Mouse (Mus musculus) lung, embryonic 16.5 days (tissue): ENCODE measurements at regions not wholly inside any gene's neighbourhood (a gene's known extent, or its start where the extent isn't known, plus 50 kb on each side); places are given as distances from the start of the nearest gene placed in this dataset.

Experiments
- ATAC-seq: fragments of 200-750 bp; cut with Nextera tagmentation; 2 replicates; pipeline ENCODE4 v1.8.0; 2017; ENCODE audit warnings: low read depth, mild to moderate bottlenecking, moderate library complexity
- H3K27ac ChIP-seq: fragments of 300-500 bp; sonication (generic); 2 replicates; pipeline ENCODE4 v1.5.1; 2014; ENCODE audit warnings: mild to moderate bottlenecking, control low read depth, low read length
- H3K27me3 ChIP-seq: fragments of 300-500 bp; sonication (generic); 2 replicates; pipeline ENCODE4 v1.6.1; 2014; ENCODE audit warnings: low read depth, low read length, mixed read lengths; ENCODE audit not compliant: control insufficient read depth, insufficient read depth
- H3K36me3 ChIP-seq: fragments of 300-500 bp; sonication (generic); 2 replicates; pipeline ENCODE4 v1.6.1; 2014; ENCODE audit warnings: low read length; ENCODE audit not compliant: control insufficient read depth, insufficient read depth
- H3K4me1 ChIP-seq: fragments of 300-500 bp; sonication (generic); replicated peaks from 2 replicates; pipeline ENCODE4 v1.6.1; 2014; ENCODE audit warnings: low read length, mixed read lengths; ENCODE audit not compliant: control insufficient read depth, insufficient read depth
- H3K4me2 ChIP-seq: fragments of 300-500 bp; sonication (generic); 2 replicates; pipeline ENCODE4 v1.6.1; 2014; ENCODE audit warnings: low read depth, low read length, control low read depth
- H3K4me3 ChIP-seq: fragments of 300-500 bp; sonication (generic); 2 replicates; pipeline ENCODE4 v1.5.1; 2014; ENCODE audit warnings: mild to moderate bottlenecking, low read length, control low read depth
- H3K9ac ChIP-seq: fragments of 300-500 bp; sonication (generic); 2 replicates; pipeline ENCODE4 v1.6.1; 2014; ENCODE audit warnings: low read length, control low read depth
- H3K9me3 ChIP-seq: fragments of 300-500 bp; sonication (generic); 2 replicates; pipeline ENCODE4 v1.6.1; 2016; ENCODE audit warnings: low read length; ENCODE audit not compliant: control insufficient read depth
- WGBS: fragments of 180-500 bp; shearing (Covaris S2); extraction: QIAGEN DNeasy Blood & Tissue Kit; methylation state at CpG from one replicate; pipeline ENCODE4 v1.1.7; 2014; 5-methylcytosine and 5-hydroxymethylcytosine counted together

- Histone ChIP-seq H3K27me3 (no peaks in the 10 kb centered on the region), H3K9ac (no peak overlapping the region), H3K4me2 (no peak overlapping the region), H3K4me3 (no peak overlapping the region), H3K36me3 (no peaks in the 10 kb centered on the region), H3K4me1 (no peaks in the 10 kb centered on the region), H3K9me3 (no peaks in the 10 kb centered on the region), H3K27ac (no peak overlapping the region)
- ATAC-seq = no peak
- WGBS = 20% methylated on average over 6 of the region's 6 CpGs
These were observed 238.3 kb upstream of the Tenm2 start for GRCm38 (mm10) chr11:37474068-37474467.

GRCm38 (mm10) chr11:37463658-37464420, 228.1 kb upstream of the Tenm2 start:
- no peak for ATAC-seq
- H3K27ac ChIP-seq = no peak overlapping the region
- no peaks in the 10 kb centered on the region for H3K27me3 ChIP-seq
- no peaks in the 10 kb centered on the region for H3K4me1 ChIP-seq
- H3K9me3 ChIP-seq = no peaks in the 10 kb centered on the region
- H3K36me3 ChIP-seq = no peaks in the 10 kb centered on the region
- no peak overlapping the region for H3K9ac ChIP-seq
- no peak overlapping the region for H3K4me2 ChIP-seq
- 76% methylated on average over 9 of the region's 9 CpGs for WGBS
- no peak overlapping the region for H3K4me3 ChIP-seq

DNA sequence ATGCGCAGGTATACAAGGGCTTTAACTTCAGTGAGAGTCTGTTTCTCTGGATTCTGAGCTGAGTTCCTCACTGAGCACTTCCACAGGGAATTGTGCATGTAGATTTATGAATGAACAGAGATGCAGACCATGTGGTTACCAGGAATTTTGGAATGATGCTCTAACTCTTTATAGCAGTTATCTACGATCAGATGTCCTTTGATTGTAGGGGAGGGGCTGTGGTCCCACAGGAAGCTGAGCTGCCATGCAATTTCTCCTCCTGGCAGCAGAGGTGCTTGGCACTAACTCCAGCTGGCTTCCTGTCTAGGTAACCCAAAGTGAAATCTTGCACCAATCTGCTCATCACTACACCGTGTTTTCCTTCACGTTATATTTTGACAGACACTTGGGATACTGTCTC, 226.6 kb upstream of the Tenm2 start:
- no peaks in the 10 kb centered on the region for H3K4me1 ChIP-seq
- no peaks in the 10 kb centered on the region for H3K36me3 ChIP-seq
- no peak overlapping the region for H3K27ac ChIP-seq
- ATAC-seq = no peak
- no peak overlapping the region for H3K4me3 ChIP-seq
- H3K9ac ChIP-seq = no peak overlapping the region
- no peaks in the 10 kb centered on the region for H3K27me3 ChIP-seq
- 66% methylated on average over 4 of the region's 4 CpGs for WGBS
- H3K9me3 ChIP-seq = no peaks in the 10 kb centered on the region
- no peak overlapping the region for H3K4me2 ChIP-seq

DNA sequence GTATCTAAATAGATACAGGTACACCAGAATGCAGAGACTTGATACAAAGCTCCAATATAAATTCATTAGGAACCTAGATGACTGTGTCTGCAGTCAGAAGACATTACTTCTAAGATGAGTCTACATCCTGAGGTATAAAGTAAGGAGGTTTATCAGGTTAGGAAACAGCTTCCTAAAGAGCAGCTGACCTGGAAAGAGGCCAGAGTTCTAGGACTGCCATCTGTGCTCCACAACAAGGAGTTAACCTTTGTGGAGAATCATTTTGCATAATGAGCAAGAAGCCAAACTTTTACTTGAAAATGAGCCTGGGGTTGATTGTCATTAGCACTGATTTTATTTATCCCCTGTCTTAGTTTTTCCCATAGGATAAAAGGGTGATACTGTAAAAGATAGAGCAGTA, 211.6 kb upstream of the Tenm2 start:
- no peak overlapping the region for H3K27ac ChIP-seq
- no peaks in the 10 kb centered on the region for H3K27me3 ChIP-seq
- no peaks in the 10 kb centered on the region for H3K4me1 ChIP-seq
- H3K4me3 ChIP-seq = no peak overlapping the region
- H3K9me3 ChIP-seq = no peaks in the 10 kb centered on the region
- ATAC-seq = no peak
- no peak overlapping the region for H3K9ac ChIP-seq
- H3K36me3 ChIP-seq = no peaks in the 10 kb centered on the region
- no peak overlapping the region for H3K4me2 ChIP-seq

GRCm38 (mm10) chr11:37446626-37447025, 210.9 kb upstream of the Tenm2 start:
- no peaks in the 10 kb centered on the region for H3K27me3 ChIP-seq
- H3K4me1 ChIP-seq = no peaks in the 10 kb centered on the region
- H3K36me3 ChIP-seq = no peaks in the 10 kb centered on the region
- ATAC-seq = no peak
- 93% methylated on average over 1 of the region's 1 CpGs for WGBS
- H3K9ac ChIP-seq = no peak overlapping the region
- no peaks in the 10 kb centered on the region for H3K9me3 ChIP-seq
- no peak overlapping the region for H3K4me2 ChIP-seq
- no peak overlapping the region for H3K27ac ChIP-seq
- no peak overlapping the region for H3K4me3 ChIP-seq

DNA sequence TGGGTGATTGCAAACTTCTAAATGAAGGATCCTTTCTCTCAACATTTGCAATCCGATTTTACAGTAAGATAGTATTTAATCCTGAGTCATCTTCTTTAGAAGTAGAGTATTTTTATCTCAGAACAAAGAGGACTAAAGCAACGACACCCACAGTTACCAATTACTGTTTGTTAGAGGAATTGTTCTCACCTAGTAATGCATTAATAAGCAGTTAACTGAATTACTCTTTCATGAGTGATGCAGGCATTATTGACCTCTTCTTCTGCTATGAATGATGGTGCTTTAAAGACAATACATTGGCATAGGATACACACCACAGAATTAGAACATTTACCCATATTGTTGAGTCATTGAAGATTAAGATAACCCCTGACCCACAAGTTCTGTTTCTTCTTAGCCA, 207.0 kb upstream of the Tenm2 start:
- 58% methylated on average over 2 of the region's 2 CpGs for WGBS
- H3K27ac ChIP-seq = no peak overlapping the region
- ATAC-seq = no peak
- H3K27me3 ChIP-seq = no peaks in the 10 kb centered on the region
- H3K4me1 ChIP-seq = no peaks in the 10 kb centered on the region
- H3K4me3 ChIP-seq = no peak overlapping the region
- H3K4me2 ChIP-seq = no peak overlapping the region
- H3K36me3 ChIP-seq = no peaks in the 10 kb centered on the region
- H3K9me3 ChIP-seq = no peaks in the 10 kb centered on the region
- no peak overlapping the region for H3K9ac ChIP-seq

- 77% methylated on average over 2 of the region's 2 CpGs for WGBS
- Histone ChIP-seq H3K4me2 (no peak overlapping the region), H3K4me1 (no peaks in the 10 kb centered on the region), H3K9me3 (no peaks in the 10 kb centered on the region), H3K4me3 (no peak overlapping the region), H3K27ac (no peak overlapping the region), H3K9ac (no peak overlapping the region), H3K27me3 (no peaks in the 10 kb centered on the region), H3K36me3 (no peaks in the 10 kb centered on the region)
- ATAC-seq = no peak
These were observed 198.8 kb upstream of the Tenm2 start for GRCm38 (mm10) chr11:37434600-37434999.

- WGBS = 52% methylated on average over 5 of the region's 5 CpGs
- Histone ChIP-seq H3K9ac (no peak overlapping the region), H3K4me3 (no peak overlapping the region), H3K27ac (no peak overlapping the region), H3K36me3 (no peaks in the 10 kb centered on the region), H3K9me3 (no peaks in the 10 kb centered on the region), H3K27me3 (no peaks in the 10 kb centered on the region), H3K4me1 (no peaks in the 10 kb centered on the region), H3K4me2 (no peak overlapping the region)
- no peak for ATAC-seq
These were observed 188.8 kb upstream of the Tenm2 start for GRCm38 (mm10) chr11:37424312-37425169.

GRCm38 (mm10) chr11:37412868-37413267, 177.1 kb upstream of the Tenm2 start:
- WGBS = 29% methylated on average over 3 of the region's 3 CpGs

More at GRCm38 (mm10) chr11:37412868-37413267, 177.1 kb upstream of the Tenm2 start:
- H3K27ac ChIP-seq = no peak overlapping the region
- no peaks in the 10 kb centered on the region for H3K4me1 ChIP-seq
- no peak for ATAC-seq
- no peaks in the 10 kb centered on the region for H3K27me3 ChIP-seq
- H3K9ac ChIP-seq = no peak overlapping the region
- no peaks in the 10 kb centered on the region for H3K36me3 ChIP-seq
- H3K9me3 ChIP-seq = no peaks in the 10 kb centered on the region
- no peak overlapping the region for H3K4me2 ChIP-seq
- no peak overlapping the region for H3K4me3 ChIP-seq
